Mouse (Mus musculus) liver, adult 2 months (tissue): ENCODE measurements around the gene Dpt.

Source experiments
- CTCF ChIP-seq: fragments of 200-500 bp; IDR thresholded peaks from 2 replicates; pipeline ENCODE4 v1.5.1; 2011; ENCODE audit warnings: low read depth, low read length, control low read depth
- POLR2A ChIP-seq: fragments of 200-500 bp; IDR thresholded peaks from 2 replicates; pipeline ENCODE4 v1.6.1; 2011; ENCODE audit warnings: low read length, control low read depth; ENCODE audit not compliant: insufficient read depth; ENCODE audit errors: extremely low read depth

GRCm38 (mm10) chr1:164848616-164849265 lies 52.3 kb downstream of the Dpt start:
- TF ChIP-seq POLR2A (no peak), CTCF (no peak)
